Mouse (Mus musculus) heart, embryonic 16.5 days (tissue): ENCODE results near the gene Cdipt. TPM values are rescaled to one million over a fixed set of nuclear protein-coding genes. Genes with fewer than 3 reads are reported as not detected.

Source experiments
- ATAC-seq: fragments of 200-750 bp; cut with Nextera tagmentation; replicated peaks from 2 replicates; pipeline ENCODE4 v1.8.0; 2017; ENCODE audit warnings: moderate number of reproducible peaks; ENCODE audit not compliant: insufficient read depth, low FRiP score; ENCODE audit errors: extremely low read depth
- H3K27ac ChIP-seq: fragments of 300-500 bp; sonication (generic); 2 replicates; pipeline ENCODE4 v1.5.1; 2014; ENCODE audit warnings: mild to moderate bottlenecking, low read length, control low read depth, moderate library complexity
- H3K27me3 ChIP-seq: fragments of 300-500 bp; sonication (generic); 2 replicates; pipeline ENCODE4 v1.6.1; 2014; ENCODE audit warnings: low read length, mixed read lengths; ENCODE audit not compliant: control insufficient read depth, insufficient read depth
- H3K36me3 ChIP-seq: fragments of 300-500 bp; sonication (generic); 2 replicates; pipeline ENCODE4 v1.6.1; 2014; ENCODE audit not compliant: control insufficient read depth, insufficient read depth
- H3K4me1 ChIP-seq: fragments of 300-500 bp; sonication (generic); 2 replicates; pipeline ENCODE4 v1.6.1; 2014; ENCODE audit warnings: low read length, mixed read lengths; ENCODE audit not compliant: control insufficient read depth, insufficient read depth
- H3K4me2 ChIP-seq: fragments of 300-500 bp; sonication (generic); 2 replicates; pipeline ENCODE4 v1.6.1; 2014; ENCODE audit warnings: low read depth, mild to moderate bottlenecking, control low read depth, low read length
- H3K4me3 ChIP-seq: fragments of 300-500 bp; sonication (generic); 2 replicates; pipeline ENCODE4 v1.5.1; 2014; ENCODE audit warnings: mild to moderate bottlenecking, control low read depth, low read length
- H3K9ac ChIP-seq: fragments of 300-500 bp; sonication (generic); 2 replicates; pipeline ENCODE4 v1.6.1; 2014; ENCODE audit warnings: low read length, control low read depth
- H3K9me3 ChIP-seq: fragments of 300-500 bp; sonication (generic); replicated peaks from 2 replicates; pipeline ENCODE4 v1.6.1; 2016; ENCODE audit warnings: low read length; ENCODE audit not compliant: control insufficient read depth
- WGBS: fragments of 180-500 bp; shearing (Covaris S2); extraction: QIAGEN DNeasy Blood & Tissue Kit; methylation state at CpG from one replicate; pipeline ENCODE4 v1.1.7; 2014; 5-methylcytosine and 5-hydroxymethylcytosine counted together
- polyA plus RNA-seq: library from polyadenylated mRNA; unstranded; fragments of >200 nt; fragmentation: Nextera tagmentation; extraction: Ambion mirVana; gene quantifications from 2 replicates; pipeline ENCODE4 v1.2.1, GENCODE M21; 2015

The Cdipt gene
- polyA plus RNA-seq, 1 experiment from 2014 or later: 85.1 TPM

DNA sequence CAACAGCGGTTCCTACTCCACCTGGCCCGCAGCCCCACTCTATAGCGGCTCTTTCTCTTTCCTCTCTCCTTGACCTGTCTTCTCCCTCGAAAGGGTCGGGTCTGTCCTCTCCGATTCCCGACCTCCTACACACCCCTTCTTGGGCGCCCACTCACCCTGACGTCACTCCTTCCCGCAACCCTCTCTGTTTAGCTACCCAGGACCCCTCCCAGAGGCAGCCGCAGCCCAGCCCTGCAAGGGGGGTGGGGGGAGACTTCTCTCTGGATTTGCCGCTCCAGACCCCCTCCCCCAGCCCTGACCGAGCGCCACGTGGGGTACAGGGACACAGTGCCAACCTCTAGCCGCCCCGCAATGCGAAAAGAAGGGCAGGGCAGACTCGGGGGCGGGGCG is 26.3 kb upstream of the Cdipt start, which contains the start of gene Asphd1:
TSS of gene Asphd1 (minus strand) at position 180 of the 390 bp plus-strand sequence.
- Histone ChIP-seq H3K36me3 (no peaks in the 10 kb centered on the region), H3K4me2 (peak within 1 kb of the TSS; percentile 78), H3K27me3 (peaks cover 29% of the 10 kb centered on the region), H3K4me3 (peak within 1 kb of the TSS; percentile 48), H3K4me1 (peaks cover 4% of the 10 kb centered on the region; the same call in 1 of the 2 replicates), H3K9ac (peak within 1 kb of the TSS; percentile 35; the same call in 1 of the 2 replicates), H3K9me3 (no peaks in the 10 kb centered on the region), H3K27ac (no peak within 1 kb of the TSS)
- WGBS: 1% methylated on average over 21 of the region's 21 CpGs
- 0 out of 2 replicates have a peak, but pooled peaks have one; percentile 2 for ATAC-seq

GRCm38 (mm10) chr7:126949793-126950646 is 25.7 kb upstream of the Cdipt start, which contains the start of gene Sez6l2:
TSS of gene Sez6l2 (plus strand) at chr7:126950563.
- Histone ChIP-seq H3K4me3 (peak within 1 kb of the TSS; percentile 48), H3K27me3 (peaks cover 29% of the 10 kb centered on the region), H3K36me3 (no peaks in the 10 kb centered on the region), H3K27ac (no peak within 1 kb of the TSS), H3K4me2 (peak within 1 kb of the TSS; percentile 78), H3K9me3 (no peaks in the 10 kb centered on the region), H3K4me1 (peaks cover 4% of the 10 kb centered on the region; the same call in 1 of the 2 replicates), H3K9ac (peak within 1 kb of the TSS; percentile 35; the same call in 1 of the 2 replicates)
- 1% methylated on average over 42 of the region's 42 CpGs for WGBS
- peak; percentile 85 for ATAC-seq

GRCm38 (mm10) chr7:126950647-126951615 is 24.8 kb upstream of the Cdipt start:
- Histone ChIP-seq H3K4me2 (peak overlapping the region; percentile 78), H3K27ac (no peak overlapping the region), H3K27me3 (peaks cover 29% of the 10 kb centered on the region), H3K4me1 (peaks cover 4% of the 10 kb centered on the region; the same call in 1 of the 2 replicates), H3K36me3 (no peaks in the 10 kb centered on the region), H3K9me3 (no peaks in the 10 kb centered on the region), H3K9ac (no peak overlapping the region), H3K4me3 (no peak overlapping the region; the same call in 1 of the 2 replicates)
- no peak for ATAC-seq
- 6% methylated on average over 26 of the region's 26 CpGs for WGBS

DNA sequence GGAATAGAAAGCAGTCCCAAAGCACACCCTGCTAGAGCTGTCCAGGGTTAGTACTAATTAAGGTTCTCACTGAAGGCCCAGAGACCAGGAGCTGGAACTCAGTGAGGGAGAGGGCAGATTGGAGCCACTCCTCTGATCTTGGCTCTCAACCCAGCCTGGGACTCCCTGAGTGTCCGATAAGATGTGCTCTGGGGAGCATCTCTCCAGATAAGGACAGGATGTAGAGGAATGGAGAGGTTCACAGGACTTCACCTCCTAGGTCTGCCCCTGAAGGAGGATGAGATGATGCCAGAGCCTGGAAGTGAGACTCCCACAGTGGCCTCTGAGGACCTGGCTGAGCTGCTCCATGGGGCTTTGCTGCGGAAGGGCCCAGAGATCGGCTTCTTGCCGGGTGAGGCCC is 24.0 kb upstream of the Cdipt start:
- H3K9ac ChIP-seq: no peak overlapping the region
- H3K4me1 ChIP-seq: peaks cover 4% of the 10 kb centered on the region; the same call in 1 of the 2 replicates
- no peaks in the 10 kb centered on the region for H3K36me3 ChIP-seq
- ATAC-seq: no peak
- no peak overlapping the region for H3K27ac ChIP-seq
- no peaks in the 10 kb centered on the region for H3K9me3 ChIP-seq
- H3K4me3 ChIP-seq: no peak overlapping the region
- WGBS: 9% methylated on average over 4 of the region's 4 CpGs
- H3K27me3 ChIP-seq: peaks cover 29% of the 10 kb centered on the region
- H3K4me2 ChIP-seq: no peak overlapping the region

GRCm38 (mm10) chr7:126952646-126953045 is 23.1 kb upstream of the Cdipt start:
- WGBS: 0% methylated on average over 8 of the region's 8 CpGs
- Histone ChIP-seq H3K4me1 (peaks cover 4% of the 10 kb centered on the region; the same call in 1 of the 2 replicates), H3K4me3 (no peak overlapping the region), H3K9ac (no peak overlapping the region), H3K4me2 (no peak overlapping the region), H3K36me3 (no peaks in the 10 kb centered on the region), H3K27ac (no peak overlapping the region), H3K27me3 (peaks cover 29% of the 10 kb centered on the region), H3K9me3 (no peaks in the 10 kb centered on the region)
- no peak for ATAC-seq

- ATAC-seq: no peak
These were observed 20.6 kb upstream of the Cdipt start for GRCm38 (mm10) chr7:126955125-126955524.

DNA sequence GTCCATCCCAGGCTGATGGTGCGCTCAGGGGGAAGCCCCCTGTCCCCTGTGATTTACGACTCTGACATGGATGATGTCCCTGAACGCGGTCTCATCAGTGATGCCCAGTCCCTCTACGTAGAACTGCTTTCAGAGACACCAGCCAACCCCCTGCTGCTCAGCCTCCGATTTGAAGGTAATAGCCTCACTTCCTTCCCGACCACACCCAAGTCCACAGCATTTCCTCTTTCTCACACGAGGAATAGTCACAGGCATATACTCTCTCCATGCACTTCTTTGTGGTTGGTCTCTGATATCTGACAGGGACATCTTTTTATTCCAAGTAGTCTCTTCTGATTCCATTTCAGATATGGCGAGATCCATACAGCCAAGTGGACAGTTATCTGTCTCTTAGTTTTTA is 15.9 kb upstream of the Cdipt start:
- Histone ChIP-seq H3K9ac (no peak overlapping the region), H3K4me1 (no peaks in the 10 kb centered on the region), H3K4me2 (no peak overlapping the region), H3K9me3 (no peaks in the 10 kb centered on the region), H3K27ac (no peak overlapping the region), H3K36me3 (no peaks in the 10 kb centered on the region), H3K4me3 (no peak overlapping the region), H3K27me3 (peaks cover 12% of the 10 kb centered on the region)
- no peak for ATAC-seq
- WGBS: 49% methylated on average over 9 of the region's 9 CpGs

More at GRCm38 (mm10) chr7:126955125-126955524, 20.6 kb upstream of the Cdipt start:
- Histone ChIP-seq H3K36me3 (no peaks in the 10 kb centered on the region), H3K27me3 (peaks cover 27% of the 10 kb centered on the region), H3K4me3 (no peak overlapping the region), H3K9ac (no peak overlapping the region), H3K9me3 (no peaks in the 10 kb centered on the region), H3K4me1 (no peaks in the 10 kb centered on the region), H3K27ac (no peak overlapping the region), H3K4me2 (no peak overlapping the region)
- WGBS: 56% methylated on average over 3 of the region's 3 CpGs

GRCm38 (mm10) chr7:126961095-126961494 is 14.6 kb upstream of the Cdipt start:
- H3K36me3 ChIP-seq: no peaks in the 10 kb centered on the region
- no peak overlapping the region for H3K27ac ChIP-seq
- H3K9me3 ChIP-seq: no peaks in the 10 kb centered on the region
- no peak overlapping the region for H3K4me2 ChIP-seq
- WGBS: 78% methylated on average over 5 of the region's 5 CpGs
- no peak overlapping the region for H3K4me3 ChIP-seq
- ATAC-seq: no peak
- H3K9ac ChIP-seq: no peak overlapping the region
- peaks cover 12% of the 10 kb centered on the region for H3K27me3 ChIP-seq
- no peaks in the 10 kb centered on the region for H3K4me1 ChIP-seq
